Mouse (Mus musculus) embryonic fibroblast, embryonic 13.5 days (primary cell): Measurements from ENCODE around the gene Strc.

Source experiments
- CTCF ChIP-seq: IDR thresholded peaks from 2 replicates; pipeline ENCODE4 v1.5.1; 2011; ENCODE audit warnings: mild to moderate bottlenecking, control low read depth, low read length, moderate library complexity, borderline replicate concordance; ENCODE audit not compliant: insufficient read depth
- POLR2A ChIP-seq: IDR thresholded peaks from 2 replicates; pipeline ENCODE4 v1.6.1; 2011; ENCODE audit warnings: low read depth, mild to moderate bottlenecking, control low read depth, low read length, moderate library complexity

DNA sequence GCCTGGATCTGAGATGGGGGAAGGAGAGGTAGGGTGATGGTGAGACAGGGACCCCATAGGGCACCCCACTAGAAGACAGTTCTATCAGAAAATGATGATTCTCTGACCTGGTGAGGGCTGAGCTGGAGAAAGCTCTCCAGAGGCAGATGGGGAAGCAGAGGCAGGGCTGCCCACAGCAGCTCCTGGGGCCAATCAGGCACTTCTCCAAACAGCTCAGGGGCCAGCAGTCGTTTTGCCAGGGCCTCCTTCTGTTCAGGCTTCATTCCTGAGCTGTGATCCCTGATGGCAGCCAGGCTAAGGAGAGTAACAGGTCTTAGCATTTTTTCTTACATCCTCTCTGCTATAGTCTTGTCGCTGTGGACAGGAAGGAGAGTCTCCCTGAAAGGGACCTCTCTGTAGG is 12.2 kb downstream of the Strc start:
- TF ChIP-seq POLR2A, result no peak
- TF ChIP-seq CTCF, result no peak
